Comparison of ENCODE assay signal across 14 mouse cellular contexts in the genomic region with DNA sequence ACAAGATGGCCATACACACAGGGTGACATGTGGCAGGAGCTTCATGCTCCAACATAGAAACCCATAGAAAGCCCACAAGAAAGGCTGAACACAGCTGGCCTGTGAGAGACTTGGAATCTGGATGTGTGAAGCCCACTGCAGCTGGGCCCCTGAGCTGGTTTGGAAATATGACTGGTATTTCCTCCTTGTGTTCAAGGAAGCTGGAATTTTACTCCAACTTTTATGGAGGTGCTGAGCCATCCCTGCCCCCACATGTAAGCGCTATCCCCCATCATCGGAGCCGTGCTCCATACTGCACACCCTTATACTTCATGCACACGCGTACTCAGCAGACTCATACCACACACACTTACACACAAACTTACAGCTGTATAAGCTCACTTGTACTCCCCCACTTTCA.
DNase-seq lines count a peak whose midpoint lies in the region; ATAC-seq and TF ChIP-seq lines count a peak whose summit lies in the region.
"Had no signal": no experiment of that assay in that cellular context is flagged by ENCODE, and none has a peak within 500 bp of the region (broad histone marks: within the 10 kb centered on the region; RNA-seq: fewer than 3 reads in every experiment).

No protein-coding gene starts in this region.

- TF ChIP-seq POLR2A in kidney, adult 2 months (IDR thresholded peaks at IDR 0.05; ENCODE audit: low read depth, low read length): no peak

- no peaks in the 10 kb centered on the region for H3K9me3 ChIP-seq in embryonic facial prominence, embryonic 11.5 days (replicated peaks; ENCODE audit: control insufficient read depth, low read length)
- H3K9me3 ChIP-seq in embryonic facial prominence, embryonic 13.5 days: no peaks in the 10 kb centered on the region
- H3K9me3 ChIP-seq in limb, embryonic 13.5 days: peaks cover 3% of the 10 kb centered on the region; the same call in 1 of the 2 replicates
- H3K9me3 ChIP-seq: liver, embryonic 12.5 days; midbrain, embryonic 10.5 days had no signal

- no peak; the same call in 1 of the 2 replicates for ATAC-seq in embryonic facial prominence, embryonic 11.5 days (replicated peaks; ENCODE audit: insufficient number of reproducible peaks, low FRiP score, low TSS enrichment, low read depth)
- ATAC-seq in embryonic facial prominence, embryonic 13.5 days (ENCODE audit: insufficient number of reproducible peaks, insufficient read depth, low FRiP score, low TSS enrichment, low read depth): no peak
- peak; percentile 78 for ATAC-seq in limb, embryonic 13.5 days (ENCODE audit: low FRiP score, low read depth)
- ATAC-seq: inflammation-experienced regulatory T-cells, adult 6 months; liver, embryonic 12.5 days had no signal

- no peak overlapping the region for H3K27ac ChIP-seq in kidney, adult 2 months (ENCODE audit: insufficient read depth, low read depth, low read length)
- no peak overlapping the region for H3K27ac ChIP-seq in embryonic facial prominence, embryonic 11.5 days (replicated peaks; ENCODE audit: low read depth, low read length)
- H3K27ac ChIP-seq in embryonic facial prominence, embryonic 13.5 days: peak overlapping the region; percentile 62
- H3K27ac ChIP-seq in limb, embryonic 13.5 days: peak overlapping the region; percentile 88
- H3K27ac ChIP-seq: heart, adult 2 months; liver, embryonic 12.5 days; midbrain, embryonic 10.5 days had no signal

- whole genome bisulfite sequencing in kidney, adult 2 months: 75% methylated on average over 5 of the region's 5 CpGs
- 82% methylated on average over 5 of the region's 5 CpGs for WGBS in embryonic facial prominence, embryonic 11.5 days
- 59% methylated on average over 5 of the region's 5 CpGs for WGBS in embryonic facial prominence, embryonic 13.5 days
- WGBS in limb, embryonic 13.5 days: 41% methylated on average over 5 of the region's 5 CpGs

- peak; percentile 33 to 55 for DNase-seq in kidney, postnatal 4 days
- no peak for DNase-seq in kidney, adult 2 months
- DNase-seq in embryonic facial prominence, embryonic 11.5 days (ENCODE audit: low spot score): peak; percentile 22
- no peak for DNase-seq in spleen, postnatal 4 days (ENCODE audit: low spot score in 2 of 2)
- no peak for DNase-seq in adrenal gland, postnatal 10 days
- DNase-seq: cerebellum, adult 9-10 months; heart, adult 2 months; right cerebral cortex, adult 18-20 months; thymus, postnatal 25 days had no signal

- TF ChIP-seq CTCF in kidney, adult 2 months (conservative IDR thresholded peaks at IDR 0.05; ENCODE audit: insufficient read depth, insufficient read length, low read depth, low read length): no peak

- no peaks in the 10 kb centered on the region for H3K27me3 ChIP-seq in kidney, adult 2 months (replicated peaks; ENCODE audit: control insufficient read depth, insufficient read depth, low read length)
- no peaks in the 10 kb centered on the region for H3K27me3 ChIP-seq in embryonic facial prominence, embryonic 11.5 days (ENCODE audit: control insufficient read depth, insufficient read depth, low read length)
- H3K27me3 ChIP-seq in embryonic facial prominence, embryonic 13.5 days: no peaks in the 10 kb centered on the region
- H3K27me3 ChIP-seq in limb, embryonic 13.5 days: no peaks in the 10 kb centered on the region

- no peak overlapping the region for H3K9ac ChIP-seq in embryonic facial prominence, embryonic 11.5 days (replicated peaks; ENCODE audit: low read length)
- H3K9ac ChIP-seq in embryonic facial prominence, embryonic 13.5 days: no peak overlapping the region
- H3K9ac ChIP-seq in limb, embryonic 13.5 days: no peak overlapping the region
- H3K9ac ChIP-seq: liver, embryonic 12.5 days had no signal

- no peak overlapping the region for H3K4me2 ChIP-seq in embryonic facial prominence, embryonic 11.5 days (ENCODE audit: low read depth, low read length)
- H3K4me2 ChIP-seq in embryonic facial prominence, embryonic 13.5 days: peak overlapping the region; percentile 9; the same call in 1 of the 2 replicates
- H3K4me2 ChIP-seq in limb, embryonic 13.5 days (replicated peaks): peak overlapping the region; percentile 23; the same call in 1 of the 2 replicates
- H3K4me2 ChIP-seq: liver, embryonic 12.5 days had no signal

- H3K4me1 ChIP-seq in kidney, adult 2 months (ENCODE audit: control insufficient read depth, insufficient read depth, low read length): no peaks in the 10 kb centered on the region; the same call in 1 of the 2 replicates
- H3K4me1 ChIP-seq in embryonic facial prominence, embryonic 11.5 days (ENCODE audit: control insufficient read depth, insufficient read depth, low read length): no peaks in the 10 kb centered on the region
- H3K4me1 ChIP-seq in embryonic facial prominence, embryonic 13.5 days: peaks cover 16% of the 10 kb centered on the region
- peaks cover 16% of the 10 kb centered on the region for H3K4me1 ChIP-seq in limb, embryonic 13.5 days
- H3K4me1 ChIP-seq: liver, embryonic 12.5 days had no signal

- no peak overlapping the region for H3K4me3 ChIP-seq in kidney, adult 2 months (ENCODE audit: insufficient read depth, low read depth, low read length)
- no peak overlapping the region for H3K4me3 ChIP-seq in embryonic facial prominence, embryonic 11.5 days (ENCODE audit: low read depth, low read length)
- no peak overlapping the region for H3K4me3 ChIP-seq in embryonic facial prominence, embryonic 13.5 days
- no peak overlapping the region for H3K4me3 ChIP-seq in limb, embryonic 13.5 days
- H3K4me3 ChIP-seq: heart, adult 2 months; liver, embryonic 12.5 days; midbrain, embryonic 10.5 days had no signal

- no peaks in the 10 kb centered on the region for H3K36me3 ChIP-seq in kidney, adult 2 months (ENCODE audit: control insufficient read depth, insufficient read depth, low read length)
- H3K36me3 ChIP-seq in embryonic facial prominence, embryonic 11.5 days (replicated peaks; ENCODE audit: control insufficient read depth, insufficient read depth, low read depth, low read length): no peaks in the 10 kb centered on the region
- H3K36me3 ChIP-seq in embryonic facial prominence, embryonic 13.5 days: no peaks in the 10 kb centered on the region
- H3K36me3 ChIP-seq in limb, embryonic 13.5 days: no peaks in the 10 kb centered on the region
- H3K36me3 ChIP-seq: liver, embryonic 12.5 days; midbrain, embryonic 10.5 days had no signal

Comparison
In these comparisons a context has a peak if more than half of its experiments do, and no peak if none do; other contexts are left out.
1. DNase-seq: peak in kidney, postnatal 4 days (2 of 2) and embryonic facial prominence, embryonic 11.5 days (single experiment); none in kidney, adult 2 months (single experiment), spleen, postnatal 4 days (0 of 2) and adrenal gland, postnatal 10 days (single experiment).
2. H3K27ac ChIP-seq: peak in embryonic facial prominence, embryonic 13.5 days (single experiment) and limb, embryonic 13.5 days (single experiment); none in kidney, adult 2 months (single experiment) and embryonic facial prominence, embryonic 11.5 days (single experiment).